Mouse (Mus musculus): ENCODE results near the gene Socs3.

DNA sequence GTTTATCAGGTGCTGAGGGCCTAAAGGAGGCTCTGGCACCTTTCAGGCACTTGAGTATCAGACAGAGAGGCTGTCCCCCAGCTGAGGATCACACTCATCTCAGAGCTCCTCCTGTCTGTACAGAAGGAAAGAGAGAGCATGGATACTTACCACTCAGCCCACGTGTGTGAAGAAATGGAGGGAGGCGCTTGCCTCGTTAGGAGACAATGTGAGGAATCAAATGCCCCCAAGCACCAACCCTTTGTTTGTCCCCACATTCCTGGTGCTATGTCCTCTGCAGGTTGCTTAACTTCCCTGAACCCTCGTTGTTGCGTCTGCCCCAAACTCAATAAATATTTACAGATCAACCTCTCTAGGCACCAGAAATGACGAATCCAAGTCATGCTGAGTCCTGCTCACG, 4.8 kb downstream of the Socs3 start:
- no peak for TF ChIP-seq CTCF (IDR thresholded peaks at IDR 0.05 in 2 of 3, conservative IDR thresholded peaks at IDR 0.05 in 1 of 3; ENCODE audit: control insufficient read depth in 1 of 3, insufficient read depth in 1 of 3, low read depth in 2 of 3, low read length in 3 of 3, poor library complexity in 1 of 3, severe bottlenecking in 1 of 3)
- no peak for TF ChIP-seq POLR2A (IDR thresholded peaks at IDR 0.05; ENCODE audit: control insufficient read depth in 1 of 2, insufficient read depth in 1 of 2, low read depth in 1 of 2, low read length in 2 of 2, poor library complexity in 1 of 2)
